Mouse (Mus musculus) lung, postnatal 10 days (tissue): Measurements from ENCODE around the gene Elfn2.
A peak's percentile ranks its signal among the peaks of the same experiment; 100 is the strongest.

ENCODE experiments used
- DNase-seq: peaks from one replicate; pipeline ENCODE4 v3.0.0; 2021

Gene Elfn2

DNA sequence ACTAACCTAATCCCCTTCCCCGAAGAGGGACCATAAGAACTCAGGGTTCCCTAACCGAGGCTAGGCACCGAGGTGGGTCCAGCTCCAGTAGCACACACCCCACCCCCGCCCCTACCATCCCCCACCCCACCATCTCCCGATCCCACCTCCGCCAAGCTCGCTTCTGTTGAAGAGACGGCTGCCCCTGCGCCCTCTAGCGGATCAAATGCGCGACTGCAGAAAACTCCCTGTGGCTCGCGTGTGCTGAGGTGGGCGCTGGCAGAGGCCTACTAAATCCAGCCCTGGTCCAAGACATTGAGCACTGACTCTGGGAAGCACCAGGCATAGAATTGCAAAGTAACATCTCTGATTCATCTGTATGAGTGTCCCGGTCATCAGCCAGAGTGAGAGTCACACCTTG is 1.5 kb upstream of the Elfn2 start:
- DNase-seq: peak; percentile 83

DNA sequence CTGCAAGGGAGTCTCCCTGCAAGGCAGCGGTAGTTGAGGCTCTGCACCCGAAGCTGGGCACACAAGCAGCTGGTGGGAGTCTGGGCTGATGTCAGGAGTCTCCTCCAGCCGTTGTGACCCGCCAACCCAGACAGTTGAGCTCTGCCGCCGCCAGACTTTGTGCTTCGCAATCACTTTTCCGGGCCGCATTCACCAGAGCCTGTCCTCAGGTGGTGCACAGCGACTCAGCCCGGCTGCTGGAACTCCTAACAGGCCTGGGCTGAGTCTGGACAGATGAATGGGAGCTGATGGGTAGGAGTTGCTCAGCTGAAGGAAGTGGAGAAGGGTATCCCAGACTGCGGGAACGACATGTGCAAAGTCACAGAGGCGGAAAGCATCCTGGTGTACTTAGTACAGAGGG is 845 bp upstream of the Elfn2 start:
- DNase-seq: no peak

DNA sequence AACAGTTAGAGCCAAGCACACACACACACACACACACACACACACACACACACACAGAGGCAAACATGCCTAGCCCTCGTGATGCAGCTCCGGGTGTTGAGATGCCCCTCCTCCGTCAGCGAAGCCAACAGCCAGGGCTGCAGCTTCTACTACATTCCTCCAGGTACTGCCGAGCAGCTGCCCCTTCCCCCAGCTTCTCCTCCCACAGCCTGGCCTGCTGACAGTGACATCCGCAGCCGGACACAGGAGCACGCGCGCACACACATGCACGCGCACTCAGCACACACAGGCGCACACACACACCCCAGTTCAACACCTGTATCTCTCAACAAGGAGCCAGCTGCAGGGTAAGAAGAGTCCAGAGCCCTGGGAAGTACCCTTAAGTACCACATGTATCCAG is 1.6 kb downstream of the Elfn2 start:
- DNase-seq: no peak

DNA sequence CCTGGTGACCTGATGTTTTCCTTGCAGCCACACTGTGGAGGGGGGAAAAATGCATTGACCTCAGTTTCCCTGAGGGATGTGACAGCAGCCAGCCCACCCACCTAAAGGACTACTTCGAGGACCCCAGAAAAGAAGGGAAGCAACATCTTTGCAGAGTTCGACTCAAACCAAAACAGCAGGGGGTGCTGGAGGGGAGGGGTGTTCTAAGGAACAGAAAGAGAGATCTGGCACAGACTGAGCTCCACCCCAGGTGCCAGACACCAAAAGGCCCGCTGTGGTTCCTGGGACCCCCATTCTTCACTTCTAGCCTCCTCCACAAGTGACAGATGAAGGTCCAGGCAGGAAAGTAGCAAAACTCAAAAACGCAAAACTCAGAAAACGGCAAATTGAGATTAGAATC is 2.7 kb downstream of the Elfn2 start:
- no peak for DNase-seq

DNA sequence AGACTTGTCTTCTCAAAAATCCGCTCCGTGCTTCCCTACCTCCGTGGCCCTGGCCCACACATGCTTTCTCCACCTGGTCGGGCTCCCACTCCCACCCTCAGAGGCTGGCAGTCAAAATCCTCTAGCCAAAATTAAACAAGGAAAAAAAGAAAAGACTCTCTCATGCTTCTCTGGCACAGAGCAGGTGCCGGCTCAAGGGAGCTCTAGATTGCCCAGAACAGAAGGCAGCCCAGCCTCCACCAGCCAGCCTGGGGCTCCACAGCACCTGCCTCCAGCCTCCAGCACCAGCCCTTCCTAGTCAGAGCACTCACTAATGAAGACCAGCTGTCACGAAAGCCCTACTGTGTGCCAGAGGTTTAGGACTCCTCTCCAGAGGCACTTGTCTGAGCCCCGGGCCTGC is 4.8 kb downstream of the Elfn2 start:
- no peak for DNase-seq

DNA sequence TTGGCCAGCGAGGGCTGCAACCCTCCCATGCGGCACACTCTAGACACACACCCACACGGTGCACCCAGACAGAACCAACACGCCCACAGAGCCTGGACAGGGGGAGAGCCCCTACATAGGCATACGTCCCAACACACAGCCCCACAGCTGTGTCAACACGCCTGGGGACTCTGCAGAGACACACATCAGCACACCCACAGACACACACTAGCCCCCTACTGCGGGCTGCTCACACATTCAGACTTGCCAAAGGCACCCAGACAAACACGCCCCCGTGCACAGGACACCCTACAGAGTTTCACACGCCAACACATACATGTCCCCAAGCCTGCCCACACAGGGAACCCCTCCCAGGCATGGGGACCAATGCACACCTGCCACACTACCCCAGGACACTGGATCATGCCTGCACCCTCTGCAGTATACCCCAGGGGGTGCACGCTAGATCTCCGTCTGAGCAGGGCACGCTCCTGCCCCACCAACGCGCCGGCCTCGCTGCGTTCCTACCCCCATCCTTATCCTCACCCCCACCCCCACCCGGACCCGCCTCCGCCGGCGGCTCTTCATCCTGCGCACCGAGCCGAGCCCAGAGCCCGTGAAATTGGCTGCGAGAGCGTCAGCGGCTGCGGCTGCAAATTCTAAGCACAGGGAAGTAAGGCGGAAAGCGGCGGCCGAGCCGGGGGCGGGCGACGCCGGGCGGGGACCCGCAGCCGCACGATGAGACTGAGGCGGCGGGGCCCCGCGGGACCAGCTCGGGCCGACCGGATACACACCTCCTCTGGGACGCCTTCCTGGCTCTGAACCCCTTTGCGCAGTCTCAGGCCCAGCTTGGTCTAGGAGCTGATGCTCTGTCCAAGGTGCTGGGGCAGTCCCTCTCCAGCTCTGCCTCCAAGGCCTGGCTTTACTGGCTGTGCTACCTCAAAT is 6.0 kb downstream of the Elfn2 start:
- DNase-seq: peak; percentile 33

DNA sequence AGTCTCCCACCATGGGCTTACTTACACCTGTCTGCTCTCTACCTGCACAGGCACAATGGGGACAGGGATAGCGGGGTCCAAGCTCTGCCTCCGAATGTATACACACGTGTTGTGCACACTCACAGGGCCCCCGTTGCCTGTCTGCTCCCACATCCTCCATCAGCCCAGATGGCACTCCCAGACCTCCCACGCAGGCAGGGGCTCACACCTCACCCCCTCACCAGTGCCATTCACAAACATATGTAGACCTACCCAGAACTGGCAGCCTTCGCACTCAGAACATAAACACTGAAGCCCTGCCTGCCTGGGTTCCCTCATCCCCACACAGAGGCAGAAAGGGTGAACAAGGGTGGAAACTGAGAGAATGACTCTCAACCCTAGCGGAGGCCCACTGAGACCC is 6.6 kb downstream of the Elfn2 start:
- DNase-seq: no peak

DNA sequence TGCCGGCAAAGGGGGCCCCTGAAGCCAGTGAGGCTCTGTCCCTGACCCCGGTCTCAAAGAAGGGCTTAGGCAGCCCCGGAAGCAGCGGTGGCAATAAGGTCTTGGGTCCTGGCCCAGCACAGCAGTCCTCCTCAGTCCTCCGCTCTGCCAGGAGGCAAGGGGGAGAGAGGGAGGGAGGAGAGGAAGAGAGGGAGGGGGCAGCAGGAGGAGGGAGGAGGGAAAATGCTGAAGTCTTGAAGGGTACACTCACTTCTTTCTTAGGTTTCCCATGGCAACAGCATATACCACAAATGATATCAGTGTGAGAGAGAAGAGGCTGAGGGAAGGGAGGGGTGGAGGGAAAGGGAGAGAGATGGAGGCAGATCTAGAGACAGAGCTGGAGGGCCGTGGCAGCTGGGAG is 7.9 kb downstream of the Elfn2 start:
- DNase-seq: no peak

DNA sequence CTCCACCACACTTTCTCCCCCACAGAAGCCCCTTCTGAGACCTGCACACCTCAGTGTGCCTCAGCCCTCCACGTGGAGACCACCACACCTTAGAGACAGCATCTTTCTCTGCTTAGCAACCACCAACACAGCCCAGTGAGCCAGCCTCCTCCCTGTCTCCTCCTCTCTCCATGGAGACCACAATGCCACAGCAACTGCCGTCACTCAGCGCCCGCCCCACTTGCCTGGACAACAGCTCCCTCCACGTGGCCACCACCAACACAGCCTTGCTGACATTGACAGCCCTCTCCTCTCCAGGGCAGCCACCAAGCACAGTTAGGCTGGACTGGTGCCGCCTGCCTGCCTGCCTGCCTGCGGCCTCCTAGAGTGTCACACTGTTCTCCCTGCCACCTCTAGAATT is 8.8 kb downstream of the Elfn2 start:
- DNase-seq: peak; percentile 22

DNA sequence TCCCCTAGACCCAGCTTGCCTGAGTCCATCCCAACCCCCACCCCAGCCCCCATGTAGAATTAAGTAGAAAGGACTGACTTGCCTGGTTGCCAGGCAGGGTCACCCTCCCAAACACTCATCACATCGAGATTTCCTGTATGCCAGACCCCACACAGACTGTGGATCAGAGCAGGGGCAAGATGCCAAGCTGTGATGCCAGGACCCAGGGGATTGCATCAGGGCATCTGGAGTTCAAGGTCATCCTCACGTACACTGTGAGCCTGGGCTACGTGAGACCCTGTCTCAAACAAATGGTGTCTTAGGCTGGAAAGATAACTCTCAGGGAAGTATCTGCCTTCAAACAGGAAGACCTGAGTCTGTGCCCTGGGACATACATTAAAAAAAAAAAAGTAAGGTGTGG is 11.9 kb downstream of the Elfn2 start:
- DNase-seq: no peak

DNA sequence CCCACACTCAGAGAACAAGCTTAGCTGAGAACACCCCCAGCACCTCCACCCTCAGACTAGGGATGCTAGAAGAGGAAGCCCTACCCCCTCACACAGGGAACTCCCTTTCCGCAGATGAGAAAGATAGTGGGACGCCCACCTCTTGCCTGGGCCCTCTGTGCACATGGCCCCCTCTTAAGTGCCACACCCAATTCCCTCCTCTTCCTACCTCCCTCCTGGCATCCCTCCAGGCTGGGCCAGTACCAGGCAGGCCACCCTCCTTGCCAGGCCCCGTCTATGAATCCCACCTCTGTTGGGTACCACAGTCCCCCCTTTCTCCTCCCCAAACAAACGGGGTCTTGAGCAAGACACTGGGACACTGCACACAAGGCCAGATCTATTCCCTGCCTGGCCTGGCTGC is 13.7 kb downstream of the Elfn2 start:
- DNase-seq: peak; percentile 47

DNA sequence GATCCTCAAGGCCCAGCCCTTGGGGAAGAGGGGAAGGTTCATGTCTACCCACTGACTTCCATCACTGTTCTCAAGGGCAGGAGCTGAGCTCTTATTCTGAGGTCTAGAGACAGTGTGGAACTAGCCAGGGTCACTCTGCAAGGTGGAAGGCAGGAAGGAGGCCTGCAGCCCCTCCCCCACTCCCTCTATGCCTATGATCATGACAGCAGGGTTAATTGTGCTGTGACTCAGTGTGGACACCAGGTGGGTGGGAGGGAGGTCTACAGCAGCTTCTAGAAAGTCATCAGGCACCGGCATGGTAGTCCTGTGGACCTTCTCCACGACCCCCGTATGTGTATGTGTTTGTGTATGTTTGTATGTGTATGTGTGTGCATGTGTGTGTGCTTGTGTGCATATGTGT is 14.6 kb downstream of the Elfn2 start:
- DNase-seq: no peak

DNA sequence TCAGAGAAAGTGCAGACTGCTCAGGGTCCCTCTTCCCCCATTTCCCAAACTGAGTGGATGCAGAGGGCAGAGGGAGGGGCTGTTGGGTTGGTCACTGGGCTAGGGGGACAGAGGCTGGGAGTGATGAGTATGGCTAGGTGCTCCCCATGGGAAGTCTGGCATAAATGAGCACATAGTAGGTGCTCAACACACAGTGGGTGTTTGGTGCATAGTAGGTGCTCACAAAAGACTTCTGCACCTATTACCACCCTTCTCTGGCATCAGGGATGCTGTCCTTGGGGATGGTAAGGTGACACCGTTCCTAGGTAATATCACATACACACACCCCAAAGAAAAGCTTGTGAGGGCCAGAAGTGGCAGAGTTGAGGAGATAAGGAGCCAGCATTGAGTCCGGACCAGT is 18.2 kb downstream of the Elfn2 start:
- DNase-seq: no peak

DNA sequence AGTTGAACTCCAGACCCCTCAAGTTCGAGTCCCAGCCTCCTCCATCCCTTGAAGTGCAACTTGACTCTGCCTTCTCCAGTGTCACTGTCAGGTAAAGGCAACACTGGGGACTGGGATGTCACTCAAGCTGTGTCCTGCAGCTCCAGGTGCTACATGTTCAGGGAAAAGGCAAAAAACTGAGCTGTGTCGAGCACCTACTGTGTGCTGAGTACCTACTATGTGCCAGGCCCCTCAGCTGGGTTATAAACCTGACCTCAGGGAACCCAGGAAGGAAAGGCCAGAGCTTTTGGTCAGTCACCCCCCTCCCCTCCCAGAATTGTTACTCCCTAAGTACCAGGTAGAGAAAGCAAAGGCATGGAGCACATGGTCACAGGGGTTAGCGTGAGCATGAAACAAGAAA is 19.1 kb downstream of the Elfn2 start:
- DNase-seq: no peak

DNA sequence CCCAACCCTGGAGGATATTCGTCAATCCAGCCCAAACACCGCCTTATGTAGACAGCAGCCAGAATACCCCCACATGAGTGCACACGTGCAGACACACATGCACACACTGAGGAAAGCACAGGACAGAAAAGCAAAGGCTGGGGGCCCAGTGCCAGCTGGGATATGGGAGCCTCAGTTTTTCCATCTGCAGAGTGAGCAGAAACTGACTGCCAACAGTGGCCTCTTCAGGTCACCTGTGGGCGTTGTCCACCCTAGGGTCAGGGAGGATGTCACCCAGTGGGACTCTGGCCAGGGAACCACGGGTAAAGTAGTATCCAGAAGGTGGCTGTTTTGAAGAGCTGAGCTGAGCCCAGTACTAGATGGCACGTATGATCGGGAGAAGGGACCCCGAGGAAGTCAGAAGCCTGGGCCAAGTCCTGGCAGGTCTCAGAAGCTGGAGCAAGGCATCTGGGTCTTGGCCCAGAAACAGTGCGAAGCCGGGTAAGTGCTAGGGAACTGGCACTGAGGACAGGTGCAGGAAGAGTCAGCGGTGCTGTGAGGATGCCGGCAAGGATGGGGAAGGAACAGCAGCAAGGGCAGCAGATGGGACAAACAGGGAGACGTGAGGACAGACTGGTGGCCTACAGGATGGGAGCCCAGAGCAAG is 20.0 kb downstream of the Elfn2 start:
- no peak for DNase-seq

DNA sequence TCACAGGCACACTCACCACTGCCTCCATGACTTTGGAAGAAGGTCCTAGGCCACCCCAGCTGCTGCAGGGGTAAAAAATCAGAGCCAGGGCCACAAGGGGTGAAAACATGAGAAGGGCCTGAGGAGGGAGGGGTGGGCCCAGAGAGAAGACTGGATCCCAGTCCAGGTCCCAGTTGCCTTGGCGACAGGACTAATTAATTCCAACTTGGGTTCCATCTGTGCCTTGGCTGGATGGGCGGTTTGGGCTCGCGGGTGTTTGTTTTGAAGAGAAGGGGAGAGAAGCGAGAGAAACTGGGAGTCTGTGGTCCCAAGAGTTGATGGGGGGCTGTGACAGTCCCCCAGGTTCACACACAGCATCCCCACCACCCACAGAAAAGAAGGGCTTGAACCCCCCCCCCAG is 20.5 kb downstream of the Elfn2 start:
- no peak for DNase-seq

DNA sequence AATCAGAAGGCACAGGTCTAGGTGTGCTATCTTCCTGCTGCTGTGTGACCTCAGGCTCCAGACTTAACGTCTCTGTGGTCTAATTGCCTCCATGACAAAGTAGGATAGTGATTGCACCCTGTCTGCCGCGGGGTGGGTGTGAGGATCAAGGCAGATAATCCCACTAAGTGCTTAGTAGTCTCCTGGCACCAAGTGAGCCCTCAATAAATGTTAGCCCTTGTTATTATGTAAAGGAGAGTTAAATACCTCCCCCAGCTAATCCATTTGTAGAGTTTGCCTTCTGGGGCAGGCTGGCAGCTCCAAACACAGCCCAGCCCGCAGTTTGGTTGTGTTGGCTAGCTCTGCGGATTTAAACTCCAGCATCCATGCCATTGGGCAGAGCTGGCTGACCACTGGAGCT is 22.8 kb downstream of the Elfn2 start:
- DNase-seq: no peak

DNA sequence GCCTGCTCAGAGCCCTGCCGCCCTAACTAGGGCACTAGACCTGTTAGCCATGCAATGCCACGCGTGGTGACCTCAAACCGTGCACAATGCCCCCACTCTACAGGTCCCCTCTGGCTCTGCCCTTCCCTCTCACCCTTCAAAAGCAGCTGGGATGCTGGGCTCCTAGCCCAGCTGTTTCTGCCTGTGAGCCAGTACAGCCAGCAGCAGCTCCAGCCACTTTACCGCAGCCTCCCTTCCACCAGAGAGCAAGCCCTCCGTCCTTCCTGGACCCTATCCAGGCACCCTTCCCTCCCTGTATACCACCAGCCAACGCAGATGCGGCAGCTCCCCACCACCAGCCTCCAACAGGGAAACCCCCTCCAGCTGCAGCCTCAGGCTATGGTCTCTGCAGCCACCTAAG is 26.1 kb downstream of the Elfn2 start:
- DNase-seq: peak; percentile 33

DNA sequence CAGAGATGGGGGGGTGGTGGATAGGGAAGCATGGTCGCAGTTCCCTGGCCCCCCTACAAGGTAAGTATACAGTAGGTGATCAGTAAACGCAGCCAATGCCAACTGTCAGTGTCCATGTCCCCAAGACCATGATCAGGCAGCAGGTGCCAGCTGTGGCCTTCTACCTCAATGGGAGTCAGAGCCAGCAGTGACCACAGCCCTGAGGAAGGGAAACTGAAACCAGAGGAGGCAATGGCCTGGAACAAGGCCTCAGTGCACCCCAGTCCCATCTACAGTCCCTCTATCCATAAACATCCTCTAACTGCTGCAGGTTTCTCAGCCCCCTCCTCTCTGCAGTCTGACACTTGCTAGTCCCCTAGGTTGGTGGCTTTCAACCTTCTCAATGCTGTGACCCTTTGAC is 27.9 kb downstream of the Elfn2 start:
- no peak for DNase-seq

DNA sequence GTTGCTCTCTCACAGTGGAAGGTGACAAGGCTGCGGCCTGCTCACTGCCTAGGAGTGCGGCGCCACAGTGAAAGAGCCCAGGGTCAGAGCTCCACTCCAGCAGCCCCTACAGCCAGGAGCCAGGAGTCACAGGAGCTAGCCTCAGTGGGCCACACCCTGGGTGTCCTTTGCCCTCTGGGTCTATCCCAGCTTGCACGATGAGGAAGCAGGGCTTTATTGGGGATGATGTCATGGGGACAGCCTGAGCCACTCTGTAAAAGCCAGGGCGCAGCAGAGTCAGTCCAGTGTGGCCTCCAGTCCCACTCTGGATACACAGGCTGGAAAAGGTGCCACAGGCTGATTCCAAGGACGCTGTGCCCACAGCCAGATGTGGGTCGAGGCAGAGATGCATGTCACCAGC is 31.7 kb downstream of the Elfn2 start:
- no peak for DNase-seq

DNA sequence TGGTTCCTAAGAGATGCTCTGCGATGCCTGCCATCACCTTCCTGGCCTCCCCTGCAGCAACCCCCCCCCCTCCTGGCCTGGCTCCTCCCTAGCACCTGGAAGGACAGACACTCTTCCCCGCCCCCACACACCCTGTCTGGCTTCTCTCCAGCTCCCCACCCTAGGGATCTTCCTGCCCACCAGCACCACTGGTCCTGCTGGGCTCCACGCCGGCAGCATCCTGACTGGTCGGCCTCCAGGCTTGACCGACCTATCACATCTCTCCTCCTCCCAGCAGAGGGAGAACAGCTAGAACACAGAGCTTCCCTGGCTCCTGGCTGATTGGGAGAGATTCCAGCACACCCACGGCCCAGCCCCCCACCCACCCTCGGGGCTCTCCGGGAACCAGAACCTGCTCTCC is 34.5 kb downstream of the Elfn2 start:
- no peak for DNase-seq

DNA sequence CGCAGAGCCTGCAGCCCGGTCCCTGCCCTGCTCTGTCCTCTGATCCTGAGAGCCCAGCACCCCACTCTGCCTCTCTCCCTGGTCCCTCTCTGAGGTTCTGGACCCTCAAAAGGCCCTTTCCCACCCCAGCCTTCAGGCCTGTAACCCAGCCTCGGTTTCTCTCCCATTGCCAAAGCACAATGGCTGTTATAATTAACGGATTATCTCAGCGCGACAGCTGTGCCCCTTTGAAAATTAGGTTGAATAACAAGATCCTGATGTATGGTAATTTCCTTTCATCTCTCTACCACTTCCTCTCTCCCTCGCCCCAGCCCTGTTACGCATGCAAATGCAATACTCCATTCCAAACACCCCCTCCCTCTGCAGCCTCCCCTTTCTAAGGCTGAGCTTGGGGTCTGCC is 35.1 kb downstream of the Elfn2 start:
- no peak for DNase-seq

DNA sequence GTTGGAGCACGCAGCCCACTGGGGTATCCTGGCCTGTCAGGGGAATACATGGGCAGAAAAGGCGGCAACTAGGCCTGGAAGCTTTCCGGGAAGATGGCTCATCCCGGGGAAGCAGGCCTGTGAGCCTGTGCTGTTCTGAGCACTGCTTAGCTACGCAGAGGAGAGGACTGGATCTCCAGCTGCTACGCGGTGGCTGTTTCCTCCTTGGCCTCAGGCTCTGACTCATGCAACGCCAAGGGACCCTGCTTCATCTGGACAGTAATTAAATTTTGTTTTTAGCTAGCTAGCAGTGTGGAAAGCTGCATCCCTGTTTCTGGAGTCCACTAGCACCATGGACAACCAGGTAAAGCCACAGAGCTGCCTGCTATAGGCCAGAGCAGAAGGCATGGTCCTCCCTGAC is 36.8 kb downstream of the Elfn2 start:
- no peak for DNase-seq

DNA sequence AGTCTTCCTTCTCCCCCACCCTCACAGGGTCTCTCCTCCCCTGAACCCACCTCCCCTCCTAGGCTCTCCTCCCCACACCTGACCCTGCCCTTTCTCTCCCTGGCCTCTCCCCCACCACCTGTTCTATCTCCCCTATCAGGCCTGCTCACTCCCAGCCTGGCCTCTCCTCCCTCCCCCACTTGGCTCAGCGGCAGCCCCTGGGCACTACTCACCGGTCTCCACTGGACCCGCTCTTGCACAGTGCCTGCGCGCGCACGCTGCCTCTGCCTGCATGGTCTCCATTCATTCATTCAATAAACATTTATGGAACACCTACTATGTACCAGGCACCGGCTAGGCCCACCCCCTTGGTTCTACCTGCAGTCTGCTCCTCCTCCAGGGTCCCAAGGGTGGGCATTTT is 37.3 kb downstream of the Elfn2 start:
- no peak for DNase-seq

DNA sequence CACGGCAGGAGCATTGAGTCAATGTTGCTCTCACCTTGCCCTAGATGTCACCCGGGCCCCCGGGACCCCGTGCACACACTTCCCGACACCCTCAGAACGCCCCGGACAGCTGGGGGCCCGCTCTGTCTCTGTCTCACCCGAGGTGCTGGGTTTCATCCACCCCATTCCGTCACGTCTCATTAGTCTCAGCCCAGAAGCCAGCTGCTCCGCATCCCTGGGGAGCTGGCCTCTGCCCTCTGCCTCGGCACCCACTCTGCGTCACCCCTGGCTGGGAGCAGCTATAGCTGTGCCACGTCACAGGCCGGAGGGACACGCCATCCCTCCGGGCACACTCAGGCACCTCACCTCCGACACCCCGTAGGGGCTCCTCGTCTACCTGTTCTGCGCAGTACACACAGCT is 38.3 kb downstream of the Elfn2 start:
- DNase-seq: no peak
